Mouse (Mus musculus) lung, adult 2 months (tissue): Measurements from ENCODE around the gene Ptpa. TPM values are rescaled to one million over a fixed set of nuclear protein-coding genes. Genes with fewer than 3 reads are reported as not detected.
"Not testable (repeated sequence)": the region's sequence is repeated elsewhere in the genome, so short reads cannot be mapped to it uniquely, and the experiment has no call there.

Experiments
- DNase-seq: peaks from one replicate; pipeline ENCODE4 v3.0.0; 2022
- H3K4me1 ChIP-seq: fragments of 200-500 bp; 2 replicates; pipeline ENCODE4 v1.6.1; 2011; ENCODE audit warnings: low read length; ENCODE audit not compliant: control insufficient read depth, insufficient read depth
- H3K4me3 ChIP-seq: fragments of 200-500 bp; replicated peaks from 2 replicates; pipeline ENCODE3; 2011; ENCODE audit warnings: low read depth, mild to moderate bottlenecking, control low read depth, low read length; ENCODE audit errors: extremely low read depth
- CTCF ChIP-seq: fragments of 200-500 bp; IDR thresholded peaks from 2 replicates; pipeline ENCODE4 v1.5.1; 2011; ENCODE audit warnings: mild to moderate bottlenecking, low read length, control low read depth; ENCODE audit not compliant: insufficient read depth
- POLR2A ChIP-seq: fragments of 200-500 bp; IDR thresholded peaks from 2 replicates; pipeline ENCODE4 v1.6.1; 2011; ENCODE audit warnings: low read depth, mild to moderate bottlenecking, control low read depth, low read length, borderline replicate concordance; ENCODE audit errors: extremely low read depth
- WGBS: fragments of 180-500 bp; shearing (Covaris S2); methylation state at CpG from one replicate; pipeline ENCODE4 v1.1.7; 2018; 5-methylcytosine and 5-hydroxymethylcytosine counted together
- polyA plus RNA-seq: library from polyadenylated mRNA; depleted of rRNA; stranded (reverse); fragments of >200 nt; gene quantifications from 2 replicates; pipeline ENCODE4 v1.2.3, GENCODE M21; 2012

Gene Ptpa
- polyA plus RNA-seq, 1 experiment = 136 TPM

- no peak for DNase-seq
- whole genome bisulfite sequencing = 67% methylated on average over 16 of the region's 16 CpGs
- Histone ChIP-seq H3K4me1 (peaks cover 5% of the 10 kb centered on the region), H3K4me3 (no peak overlapping the region)
- TF ChIP-seq CTCF (no peak), POLR2A (no peak)
Observed at GRCm38 (mm10) chr2:30413038-30413973, 2.5 kb upstream of the Ptpa start.

GRCm38 (mm10) chr2:30414101-30414500 is 1.7 kb upstream of the Ptpa start:
- DNase-seq = peak; percentile 27
- no peak for TF ChIP-seq POLR2A
- Histone ChIP-seq H3K4me3 (no peak overlapping the region), H3K4me1 (peaks cover 5% of the 10 kb centered on the region)
- WGBS = 67% methylated on average over 4 of the region's 4 CpGs

- WGBS = 52% methylated on average over 5 of the region's 5 CpGs
- peaks cover 5% of the 10 kb centered on the region for H3K4me1 ChIP-seq
- peak overlapping the region; percentile 92 for H3K4me3 ChIP-seq
Observed at GRCm38 (mm10) chr2:30414681-30415080, 1.2 kb upstream of the Ptpa start.

GRCm38 (mm10) chr2:30415157-30415935 is 493 bp upstream of the Ptpa start, which contains the start of gene Crat:
TSS of gene Crat (minus strand) at chr2:30415813.
- WGBS = under 1% methylated on average over 58 of the region's 58 CpGs
- TF ChIP-seq POLR2A = peak; percentile 96; the same call in 1 of the 2 replicates
- no peak for TF ChIP-seq CTCF

More at GRCm38 (mm10) chr2:30414681-30415080, 1.2 kb upstream of the Ptpa start:
- DNase-seq = no peak
- TF ChIP-seq CTCF (no peak), POLR2A (no peak)

GRCm38 (mm10) chr2:30416649-30416965 is 768 bp downstream of the Ptpa start:
- WGBS = 2% methylated on average over 7 of the region's 7 CpGs
- H3K4me1 ChIP-seq = peaks cover 5% of the 10 kb centered on the region
- peak overlapping the region; percentile 93 for H3K4me3 ChIP-seq
- TF ChIP-seq CTCF (no peak), POLR2A (no peak)
- no peak for DNase-seq

More at GRCm38 (mm10) chr2:30415157-30415935, 493 bp upstream of the Ptpa start, which contains the start of gene Crat:
- peak; percentile 92 for DNase-seq
- peaks cover 5% of the 10 kb centered on the region for H3K4me1 ChIP-seq
- H3K4me3 ChIP-seq = peak within 1 kb of the TSS; percentile 93

- 58% methylated on average over 6 of the region's 6 CpGs for WGBS
- not testable (repeated sequence) for H3K4me1 ChIP-seq, H3K4me3 ChIP-seq, DNase-seq
Observed at GRCm38 (mm10) chr2:30417154-30417553, 1.3 kb downstream of the Ptpa start.

GRCm38 (mm10) chr2:30417595-30418165 is 1.8 kb downstream of the Ptpa start:
- no peak for DNase-seq
- 48% methylated on average over 5 of the region's 5 CpGs for WGBS
- TF ChIP-seq POLR2A (no peak), CTCF (no peak)
- no peak overlapping the region for H3K4me3 ChIP-seq
- H3K4me1 ChIP-seq = peaks cover 5% of the 10 kb centered on the region

- DNase-seq = no peak
- H3K4me1 ChIP-seq = peaks cover 5% of the 10 kb centered on the region
- H3K4me3 ChIP-seq = no peak overlapping the region
- 75% methylated on average over 6 of the region's 6 CpGs for WGBS
- TF ChIP-seq POLR2A = no peak
Observed at GRCm38 (mm10) chr2:30418259-30418658, 2.4 kb downstream of the Ptpa start.

GRCm38 (mm10) chr2:30419112-30419511 is 3.3 kb downstream of the Ptpa start:
- 64% methylated on average over 10 of the region's 10 CpGs for WGBS
- Histone ChIP-seq H3K4me1 (no peaks in the 10 kb centered on the region), H3K4me3 (no peak overlapping the region)
- TF ChIP-seq CTCF (no peak), POLR2A (no peak)
- DNase-seq = no peak

- no peak for DNase-seq
- 69% methylated on average over 4 of the region's 4 CpGs for WGBS
- Histone ChIP-seq H3K4me3 (no peak overlapping the region), H3K4me1 (no peaks in the 10 kb centered on the region)
- TF ChIP-seq CTCF = no peak
Observed at GRCm38 (mm10) chr2:30421432-30421831, 5.6 kb downstream of the Ptpa start.
